Mouse (Mus musculus): ENCODE measurements at regions not wholly inside any gene's neighbourhood (a gene's known extent, or its start where the extent isn't known, plus 50 kb on each side); places are given as distances from the start of the nearest gene placed in this dataset.

- H3K27me3 ChIP-seq (ENCODE audit: control insufficient read depth, insufficient read depth, low read length), result no peaks in the 10 kb centered on the region
- DNase-seq (no peak), ATAC-seq (ENCODE audit: low FRiP score, low TSS enrichment) (no peak)
- no peak overlapping the region for H3K27ac ChIP-seq (replicated peaks; ENCODE audit: low read depth, low read length)
- H3K9me3 ChIP-seq (ENCODE audit: control insufficient read depth, low read length), result no peaks in the 10 kb centered on the region
- H3K4me1 ChIP-seq (ENCODE audit: control insufficient read depth, insufficient read depth, low read length), result peaks cover 17% of the 10 kb centered on the region
- H3K36me3 ChIP-seq (ENCODE audit: control insufficient read depth, insufficient read depth, low read length), result no peaks in the 10 kb centered on the region
- H3K4me3 ChIP-seq (replicated peaks; ENCODE audit: low read depth, low read length), result no peak overlapping the region
- no peak overlapping the region for H3K9ac ChIP-seq (replicated peaks; ENCODE audit: low read length)
- WGBS, result 37% methylated on average over 6 of the region's 6 CpGs
- no peak overlapping the region for H3K4me2 ChIP-seq (ENCODE audit: low read length)
Measured at GRCm38 (mm10) chr16:18683556-18683955, 53.8 kb upstream of the Sept5 start.

GRCm38 (mm10) chr16:18686044-18686761 lies 56.4 kb upstream of the Sept5 start:
- no peak for ATAC-seq (ENCODE audit: low FRiP score, low TSS enrichment)
- H3K27me3 ChIP-seq (ENCODE audit: control insufficient read depth, insufficient read depth, low read length), result no peaks in the 10 kb centered on the region
- DNase-seq, result peak; percentile 8
- no peak overlapping the region for H3K4me3 ChIP-seq (replicated peaks; ENCODE audit: low read depth, low read length)
- peaks cover 17% of the 10 kb centered on the region for H3K4me1 ChIP-seq (ENCODE audit: control insufficient read depth, insufficient read depth, low read length)
- H3K36me3 ChIP-seq (ENCODE audit: control insufficient read depth, insufficient read depth, low read length), result no peaks in the 10 kb centered on the region
- 13% methylated on average over 6 of the region's 6 CpGs for WGBS
- H3K4me2 ChIP-seq (ENCODE audit: low read length), result peak overlapping the region; percentile 52; the same call in 1 of the 2 replicates
- no peaks in the 10 kb centered on the region for H3K9me3 ChIP-seq (ENCODE audit: control insufficient read depth, low read length)
- H3K27ac ChIP-seq (replicated peaks; ENCODE audit: low read depth, low read length), result no peak overlapping the region
- H3K9ac ChIP-seq (replicated peaks; ENCODE audit: low read length), result no peak overlapping the region

GRCm38 (mm10) chr16:18686916-18687315 lies 57.2 kb upstream of the Sept5 start:
- ATAC-seq (ENCODE audit: low FRiP score, low TSS enrichment) (peak; percentile 91), DNase-seq (peak; percentile 87)
- Histone ChIP-seq H3K4me2 (ENCODE audit: low read length) (peak overlapping the region; percentile 52), H3K27me3 (ENCODE audit: control insufficient read depth, insufficient read depth, low read length) (no peaks in the 10 kb centered on the region), H3K36me3 (ENCODE audit: control insufficient read depth, insufficient read depth, low read length) (no peaks in the 10 kb centered on the region), H3K4me1 (ENCODE audit: control insufficient read depth, insufficient read depth, low read length) (peaks cover 17% of the 10 kb centered on the region), H3K4me3 (replicated peaks; ENCODE audit: low read depth, low read length) (no peak overlapping the region; the same call in 1 of the 2 replicates), H3K9me3 (ENCODE audit: control insufficient read depth, low read length) (no peaks in the 10 kb centered on the region), H3K27ac (replicated peaks; ENCODE audit: low read depth, low read length) (no peak overlapping the region; the same call in 1 of the 2 replicates), H3K9ac (replicated peaks; ENCODE audit: low read length) (peak overlapping the region; percentile 27; the same call in 1 of the 2 replicates)
- WGBS, result 0% methylated on average over 17 of the region's 17 CpGs

- peak; percentile 78 for DNase-seq
- H3K9me3 ChIP-seq (ENCODE audit: control insufficient read depth, low read length), result no peaks in the 10 kb centered on the region
- H3K27me3 ChIP-seq (ENCODE audit: control insufficient read depth, insufficient read depth, low read length), result no peaks in the 10 kb centered on the region
- H3K4me1 ChIP-seq (ENCODE audit: control insufficient read depth, insufficient read depth, low read length), result peaks cover 17% of the 10 kb centered on the region
- WGBS, result 5% methylated on average over 8 of the region's 8 CpGs
- peak; percentile 55 for ATAC-seq (ENCODE audit: low FRiP score, low TSS enrichment)
- no peak overlapping the region; the same call in 1 of the 2 replicates for H3K4me3 ChIP-seq (replicated peaks; ENCODE audit: low read depth, low read length)
- no peaks in the 10 kb centered on the region for H3K36me3 ChIP-seq (ENCODE audit: control insufficient read depth, insufficient read depth, low read length)
- H3K4me2 ChIP-seq (ENCODE audit: low read length), result peak overlapping the region; percentile 52
- H3K9ac ChIP-seq (replicated peaks; ENCODE audit: low read length), result peak overlapping the region; percentile 27; the same call in 1 of the 2 replicates
- no peak overlapping the region; the same call in 1 of the 2 replicates for H3K27ac ChIP-seq (replicated peaks; ENCODE audit: low read depth, low read length)
Measured at GRCm38 (mm10) chr16:18687367-18687766, 57.6 kb upstream of the Sept5 start.

GRCm38 (mm10) chr16:18695596-18695995 lies 65.8 kb upstream of the Sept5 start:
- 83% methylated on average over 5 of the region's 5 CpGs for WGBS
- Histone ChIP-seq H3K27me3 (ENCODE audit: control insufficient read depth, insufficient read depth, low read length) (no peaks in the 10 kb centered on the region), H3K4me3 (replicated peaks; ENCODE audit: low read depth, low read length) (no peak overlapping the region), H3K27ac (replicated peaks; ENCODE audit: low read depth, low read length) (no peak overlapping the region), H3K9ac (replicated peaks; ENCODE audit: low read length) (no peak overlapping the region), H3K9me3 (ENCODE audit: control insufficient read depth, low read length) (no peaks in the 10 kb centered on the region), H3K4me1 (ENCODE audit: control insufficient read depth, insufficient read depth, low read length) (no peaks in the 10 kb centered on the region), H3K4me2 (ENCODE audit: low read length) (no peak overlapping the region), H3K36me3 (ENCODE audit: control insufficient read depth, insufficient read depth, low read length) (no peaks in the 10 kb centered on the region)
- ATAC-seq (ENCODE audit: low FRiP score, low TSS enrichment) (no peak), DNase-seq (no peak)

GRCm38 (mm10) chr16:18696074-18696819 lies 66.5 kb upstream of the Sept5 start:
- H3K27me3 ChIP-seq (ENCODE audit: control insufficient read depth, insufficient read depth, low read length), result no peaks in the 10 kb centered on the region
- no peak for ATAC-seq (ENCODE audit: low FRiP score, low TSS enrichment)
- no peaks in the 10 kb centered on the region for H3K9me3 ChIP-seq (ENCODE audit: control insufficient read depth, low read length)
- H3K27ac ChIP-seq (replicated peaks; ENCODE audit: low read depth, low read length), result no peak overlapping the region
- H3K4me1 ChIP-seq (ENCODE audit: control insufficient read depth, insufficient read depth, low read length), result no peaks in the 10 kb centered on the region
- WGBS, result 12% methylated on average over 20 of the region's 20 CpGs
- peak; percentile 72 for DNase-seq
- no peak overlapping the region for H3K4me2 ChIP-seq (ENCODE audit: low read length)
- H3K9ac ChIP-seq (replicated peaks; ENCODE audit: low read length), result no peak overlapping the region
- no peak overlapping the region for H3K4me3 ChIP-seq (replicated peaks; ENCODE audit: low read depth, low read length)
- no peaks in the 10 kb centered on the region for H3K36me3 ChIP-seq (ENCODE audit: control insufficient read depth, insufficient read depth, low read length)

- H3K4me1 ChIP-seq (ENCODE audit: control insufficient read depth, insufficient read depth, low read length), result no peaks in the 10 kb centered on the region
- no peak overlapping the region for H3K4me2 ChIP-seq (ENCODE audit: low read length)
- ATAC-seq (ENCODE audit: low FRiP score, low TSS enrichment), result no peak
Measured at GRCm38 (mm10) chr16:18696820-18697168, 67.0 kb upstream of the Sept5 start.

GRCm38 (mm10) chr16:18704126-18704525 lies 72.5 kb upstream of the Cldn5 start:
- DNase-seq, result no peak
- H3K4me1 ChIP-seq (ENCODE audit: control insufficient read depth, insufficient read depth, low read length), result no peaks in the 10 kb centered on the region
- no peak overlapping the region for H3K4me3 ChIP-seq (replicated peaks; ENCODE audit: low read depth, low read length)
- no peak overlapping the region for H3K27ac ChIP-seq (replicated peaks; ENCODE audit: low read depth, low read length)
- no peak overlapping the region for H3K4me2 ChIP-seq (ENCODE audit: low read length)
- ATAC-seq (ENCODE audit: low FRiP score, low TSS enrichment), result no peak
- no peaks in the 10 kb centered on the region for H3K27me3 ChIP-seq (ENCODE audit: control insufficient read depth, insufficient read depth, low read length)
- H3K36me3 ChIP-seq (ENCODE audit: control insufficient read depth, insufficient read depth, low read length), result no peaks in the 10 kb centered on the region
- H3K9me3 ChIP-seq (ENCODE audit: control insufficient read depth, low read length), result no peaks in the 10 kb centered on the region
- 68% methylated on average over 9 of the region's 9 CpGs for WGBS
- H3K9ac ChIP-seq (replicated peaks; ENCODE audit: low read length), result no peak overlapping the region

More at GRCm38 (mm10) chr16:18696820-18697168, 67.0 kb upstream of the Sept5 start:
- H3K27me3 ChIP-seq (ENCODE audit: control insufficient read depth, insufficient read depth, low read length), result no peaks in the 10 kb centered on the region
- no peak overlapping the region for H3K4me3 ChIP-seq (replicated peaks; ENCODE audit: low read depth, low read length)
- WGBS, result 51% methylated on average over 5 of the region's 5 CpGs
- H3K27ac ChIP-seq (replicated peaks; ENCODE audit: low read depth, low read length), result no peak overlapping the region
- no peak for DNase-seq
- no peak overlapping the region for H3K9ac ChIP-seq (replicated peaks; ENCODE audit: low read length)
- no peaks in the 10 kb centered on the region for H3K9me3 ChIP-seq (ENCODE audit: control insufficient read depth, low read length)
- H3K36me3 ChIP-seq (ENCODE audit: control insufficient read depth, insufficient read depth, low read length), result no peaks in the 10 kb centered on the region
